Mouse (Mus musculus): ENCODE measurements around the gene Tmem255b.

Tmem255b gene

GRCm38 (mm10) chr8:13434889-13435288 lies at the start of gene Tmem255b:
TSS of gene Tmem255b (plus strand) at chr8:13435189.
- no peak for DNase-seq (ENCODE audit: low spot score)

GRCm38 (mm10) chr8:13386366-13386765 lies 48.6 kb upstream of the Tmem255b start:
- DNase-seq (ENCODE audit: low spot score) = no peak

- no peak for DNase-seq (ENCODE audit: low spot score)
These were observed 47.3 kb upstream of the Tmem255b start for GRCm38 (mm10) chr8:13387728-13388127.

GRCm38 (mm10) chr8:13388744-13389143 lies 46.2 kb upstream of the Tmem255b start:
- no peak for DNase-seq (ENCODE audit: low spot score)

GRCm38 (mm10) chr8:13393869-13394268 lies 41.1 kb upstream of the Tmem255b start:
- DNase-seq (ENCODE audit: low spot score) = no peak

GRCm38 (mm10) chr8:13396725-13397124 lies 38.3 kb upstream of the Tmem255b start, which contains the start of gene Atp4b:
TSS of gene Atp4b (minus strand) at chr8:13396825.
- DNase-seq (ENCODE audit: low spot score) = no peak

GRCm38 (mm10) chr8:13403517-13403916 lies 31.5 kb upstream of the Tmem255b start:
- no peak for DNase-seq (ENCODE audit: low spot score)

- no peak for DNase-seq (ENCODE audit: low spot score)
These were observed 30.3 kb upstream of the Tmem255b start, which contains the start of gene Grk1 for GRCm38 (mm10) chr8:13404666-13405131. TSS of gene Grk1 (plus strand) at chr8:13405081.

- DNase-seq (ENCODE audit: low spot score) = no peak
These were observed 29.0 kb upstream of the Tmem255b start for GRCm38 (mm10) chr8:13406011-13406410.

GRCm38 (mm10) chr8:13411597-13411996 lies 23.4 kb upstream of the Tmem255b start:
- DNase-seq (ENCODE audit: low spot score) = peak; percentile 21

GRCm38 (mm10) chr8:13412891-13413558 lies 22.0 kb upstream of the Tmem255b start:
- DNase-seq (ENCODE audit: low spot score) = peak; percentile 29

GRCm38 (mm10) chr8:13413823-13414390 lies 21.1 kb upstream of the Tmem255b start:
- no peak for DNase-seq (ENCODE audit: low spot score)

GRCm38 (mm10) chr8:13415879-13416278 lies 19.1 kb upstream of the Tmem255b start:
- DNase-seq (ENCODE audit: low spot score) = no peak

GRCm38 (mm10) chr8:13419111-13419639 lies 15.8 kb upstream of the Tmem255b start:
- DNase-seq (ENCODE audit: low spot score) = no peak

GRCm38 (mm10) chr8:13420970-13421369 lies 14.0 kb upstream of the Tmem255b start:
- no peak for DNase-seq (ENCODE audit: low spot score)

- no peak for DNase-seq (ENCODE audit: low spot score)
These were observed 7.6 kb upstream of the Tmem255b start for GRCm38 (mm10) chr8:13427351-13427750.

GRCm38 (mm10) chr8:13428156-13428555 lies 6.8 kb upstream of the Tmem255b start:
- no peak for DNase-seq (ENCODE audit: low spot score)

GRCm38 (mm10) chr8:13430412-13430811 lies 4.6 kb upstream of the Tmem255b start:
- no peak for DNase-seq (ENCODE audit: low spot score)

GRCm38 (mm10) chr8:13430866-13431265 lies 4.1 kb upstream of the Tmem255b start:
- no peak for DNase-seq (ENCODE audit: low spot score)

GRCm38 (mm10) chr8:13433130-13433529 lies 1.9 kb upstream of the Tmem255b start:
- DNase-seq (ENCODE audit: low spot score) = no peak

- DNase-seq (ENCODE audit: low spot score) = no peak
These were observed 1.1 kb downstream of the Tmem255b start for GRCm38 (mm10) chr8:13436052-13436451.

- no peak for DNase-seq (ENCODE audit: low spot score)
These were observed 2.5 kb downstream of the Tmem255b start for GRCm38 (mm10) chr8:13437531-13437930.

- no peak for DNase-seq (ENCODE audit: low spot score)
These were observed 7.2 kb downstream of the Tmem255b start for GRCm38 (mm10) chr8:13442152-13442551.
